Mouse (Mus musculus) intestine, postnatal 0 days (tissue): Measurements from ENCODE around the gene Iqschfp. TPM values are rescaled to one million over a fixed set of nuclear protein-coding genes. Genes with fewer than 3 reads are reported as not detected.

Source experiments
- ATAC-seq: fragments of 200-750 bp; cut with Nextera tagmentation; 2 replicates; pipeline ENCODE4 v1.8.0; 2017; ENCODE audit warnings: mild to moderate bottlenecking, moderate TSS enrichment, moderate library complexity
- H3K27ac ChIP-seq: fragments of 300-500 bp; sonication (generic); 2 replicates; pipeline ENCODE4 v1.5.1; 2014; ENCODE audit warnings: mild to moderate bottlenecking, low read depth, low read length, moderate library complexity
- H3K27me3 ChIP-seq: fragments of 300-500 bp; sonication (generic); replicated peaks from 2 replicates; pipeline ENCODE4 v1.6.1; 2014; ENCODE audit warnings: low read length, mixed read lengths; ENCODE audit not compliant: control insufficient read depth, insufficient read depth
- H3K36me3 ChIP-seq: fragments of 300-500 bp; sonication (generic); 2 replicates; pipeline ENCODE4 v1.6.1; 2014; ENCODE audit warnings: mild to moderate bottlenecking, moderate library complexity; ENCODE audit not compliant: control insufficient read depth, insufficient read depth
- H3K4me1 ChIP-seq: fragments of 300-500 bp; sonication (generic); replicated peaks from 2 replicates; pipeline ENCODE4 v1.6.1; 2014; ENCODE audit warnings: antibody characterized with exemption, low read length, mixed read lengths; ENCODE audit not compliant: control insufficient read depth, insufficient read depth
- H3K4me2 ChIP-seq: fragments of 300-500 bp; sonication (generic); replicated peaks from 2 replicates; pipeline ENCODE4 v1.6.1; 2014; ENCODE audit warnings: low read depth, mild to moderate bottlenecking, moderate library complexity
- H3K4me3 ChIP-seq: fragments of 300-500 bp; sonication (generic); 2 replicates; pipeline ENCODE4 v1.5.1; 2014; ENCODE audit warnings: low read depth, low read length
- H3K9ac ChIP-seq: fragments of 300-500 bp; sonication (generic); 2 replicates; pipeline ENCODE4 v1.6.1; 2014; ENCODE audit warnings: mild to moderate bottlenecking, low read depth, low read length
- H3K9me3 ChIP-seq: fragments of 300-500 bp; sonication (generic); 2 replicates; pipeline ENCODE4 v1.6.1; 2016; ENCODE audit warnings: mixed run types; ENCODE audit not compliant: control insufficient read depth
- CTCF ChIP-seq: sonication (generic); IDR thresholded peaks from 2 replicates; pipeline ENCODE4 v1.5.1; 2016; ENCODE audit warnings: low read depth, mild to moderate bottlenecking, control low read depth, antibody characterized with exemption, moderate library complexity
- WGBS: fragments of 180-500 bp; shearing (Covaris S2); extraction: QIAGEN DNeasy Blood & Tissue Kit; methylation state at CpG from one replicate; pipeline ENCODE4 v1.1.7; 2014; 5-methylcytosine and 5-hydroxymethylcytosine counted together
- polyA plus RNA-seq: library from polyadenylated mRNA; unstranded; fragments of >200 nt; fragmentation: Nextera tagmentation; extraction: Ambion mirVana; gene quantifications from 2 replicates; pipeline ENCODE4 v1.2.1, GENCODE M21; 2015

Gene Iqschfp
- polyA plus RNA-seq, 1 experiment from 2014 or later, result 0.37 TPM

GRCm38 (mm10) chr3:68555087-68555662, 663.1 kb downstream of the Iqschfp start:
- no peak for ATAC-seq
- 51% methylated on average over 4 of the region's 4 CpGs for WGBS

GRCm38 (mm10) chr3:68556891-68557290, 664.9 kb downstream of the Iqschfp start:
- no peaks in the 10 kb centered on the region for H3K9me3 ChIP-seq
- H3K36me3 ChIP-seq, result no peaks in the 10 kb centered on the region
- no peaks in the 10 kb centered on the region for H3K4me1 ChIP-seq
- no peak for ATAC-seq
- no peak for TF ChIP-seq CTCF
- H3K4me3 ChIP-seq, result no peak overlapping the region
- no peaks in the 10 kb centered on the region for H3K27me3 ChIP-seq
- no peak overlapping the region for H3K9ac ChIP-seq
- H3K27ac ChIP-seq, result no peak overlapping the region
- 90% methylated on average over 9 of the region's 9 CpGs for WGBS
- H3K4me2 ChIP-seq, result no peak overlapping the region

More at GRCm38 (mm10) chr3:68555087-68555662, 663.1 kb downstream of the Iqschfp start:
- H3K36me3 ChIP-seq, result no peaks in the 10 kb centered on the region
- H3K27ac ChIP-seq, result no peak overlapping the region
- no peak overlapping the region for H3K4me3 ChIP-seq
- no peak overlapping the region for H3K4me2 ChIP-seq
- H3K9ac ChIP-seq, result no peak overlapping the region
- H3K9me3 ChIP-seq, result no peaks in the 10 kb centered on the region
- TF ChIP-seq CTCF, result no peak
- H3K27me3 ChIP-seq, result no peaks in the 10 kb centered on the region
- no peaks in the 10 kb centered on the region for H3K4me1 ChIP-seq

GRCm38 (mm10) chr3:68558744-68559143, 666.7 kb downstream of the Iqschfp start:
- Histone ChIP-seq H3K27ac (no peak overlapping the region), H3K4me2 (no peak overlapping the region), H3K9ac (no peak overlapping the region), H3K4me3 (no peak overlapping the region), H3K27me3 (no peaks in the 10 kb centered on the region), H3K4me1 (no peaks in the 10 kb centered on the region), H3K36me3 (no peaks in the 10 kb centered on the region), H3K9me3 (no peaks in the 10 kb centered on the region)
- WGBS, result 36% methylated on average over 6 of the region's 6 CpGs
- ATAC-seq, result no peak
- TF ChIP-seq CTCF, result no peak

- Histone ChIP-seq H3K27ac (no peak overlapping the region), H3K27me3 (no peaks in the 10 kb centered on the region), H3K36me3 (no peaks in the 10 kb centered on the region), H3K4me2 (no peak overlapping the region), H3K4me1 (no peaks in the 10 kb centered on the region), H3K9me3 (no peaks in the 10 kb centered on the region), H3K9ac (no peak overlapping the region), H3K4me3 (no peak overlapping the region)
- TF ChIP-seq CTCF, result no peak
- 83% methylated on average over 5 of the region's 5 CpGs for WGBS
- no peak for ATAC-seq
Measured at GRCm38 (mm10) chr3:68560057-68560456, 668.0 kb downstream of the Iqschfp start.

GRCm38 (mm10) chr3:68562838-68563237, 670.8 kb downstream of the Iqschfp start:
- WGBS, result 71% methylated on average over 2 of the region's 2 CpGs
- no peaks in the 10 kb centered on the region for H3K9me3 ChIP-seq
- no peak overlapping the region for H3K27ac ChIP-seq
- H3K9ac ChIP-seq, result no peak overlapping the region
- H3K36me3 ChIP-seq, result no peaks in the 10 kb centered on the region
- TF ChIP-seq CTCF, result peak; percentile 42
- H3K4me3 ChIP-seq, result no peak overlapping the region
- ATAC-seq, result no peak
- H3K27me3 ChIP-seq, result no peaks in the 10 kb centered on the region
- H3K4me2 ChIP-seq, result no peak overlapping the region
- no peaks in the 10 kb centered on the region for H3K4me1 ChIP-seq

- H3K36me3 ChIP-seq, result no peaks in the 10 kb centered on the region
- 66% methylated on average over 8 of the region's 8 CpGs for WGBS
- no peaks in the 10 kb centered on the region for H3K4me1 ChIP-seq
- ATAC-seq, result no peak
- H3K27ac ChIP-seq, result no peak overlapping the region
- TF ChIP-seq CTCF, result no peak
- H3K27me3 ChIP-seq, result no peaks in the 10 kb centered on the region
- no peaks in the 10 kb centered on the region for H3K9me3 ChIP-seq
- H3K9ac ChIP-seq, result no peak overlapping the region
- H3K4me2 ChIP-seq, result no peak overlapping the region
- H3K4me3 ChIP-seq, result no peak overlapping the region
Measured at GRCm38 (mm10) chr3:68563922-68564321, 671.9 kb downstream of the Iqschfp start.
